Mouse (Mus musculus) Muller cell, postnatal 12 days (primary cell): ENCODE data around the gene Shd.

Experiments
- DNase-seq: peaks from one replicate; pipeline ENCODE4 v3.0.0-alpha.2; 2015; ENCODE audit errors: inconsistent ontology term

The Shd gene

GRCm38 (mm10) chr17:56024931-56025330, 54.7 kb downstream of the Shd start:
- no peak for DNase-seq
